Mouse (Mus musculus): Measurements from ENCODE around the gene Ubr4. TPM values are rescaled to one million over a fixed set of nuclear protein-coding genes. Genes with fewer than 3 reads are reported as not detected.

The Ubr4 gene
- 10 to 100 TPM; 40.6 to 63.7 TPM for polyA plus RNA-seq (2017; shearing (Covaris generic))

DNA sequence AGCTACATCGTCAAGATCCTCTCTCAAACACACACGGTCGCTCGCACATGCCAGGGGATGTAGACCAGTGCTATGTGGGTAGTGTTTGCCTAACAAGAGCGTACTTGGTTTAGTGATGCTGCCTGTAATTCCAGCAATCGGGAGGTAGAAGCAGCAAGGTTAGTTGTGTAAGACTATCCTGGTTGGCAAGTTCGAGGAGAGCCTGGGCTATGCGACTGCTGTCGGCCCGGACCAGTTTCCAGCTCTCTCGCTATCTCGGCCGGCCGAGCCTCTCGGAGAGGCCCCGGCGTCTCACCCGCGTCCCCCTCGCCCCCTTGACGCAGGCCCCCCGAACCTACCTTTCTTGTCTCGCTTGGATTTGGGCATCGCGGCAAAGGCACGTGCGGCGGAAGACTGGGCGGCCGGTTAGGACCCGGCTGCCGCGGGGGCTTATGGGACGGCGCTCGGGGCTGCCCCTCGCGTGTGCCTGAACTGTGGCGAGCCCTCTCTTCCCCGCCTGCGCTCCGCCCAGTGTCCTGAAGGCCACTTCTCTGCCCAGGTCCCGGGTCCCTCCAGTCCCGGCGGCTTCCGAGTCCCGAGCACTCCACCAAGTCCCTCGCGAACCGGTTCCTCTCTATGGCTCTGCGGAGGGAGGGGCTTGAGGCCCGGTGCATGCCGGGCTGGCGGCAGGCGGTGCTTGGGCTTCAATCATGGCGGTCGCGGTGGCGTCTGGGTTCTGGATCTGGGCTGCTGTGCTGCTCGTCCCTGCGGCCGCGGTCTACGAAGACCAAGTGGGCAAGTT lies at the start of gene Ubr4, which contains the start of the genes Mrto4 and Emc1:
Gene Ubr4, plus strand, starts transcription at position 679 of the 781 bp plus-strand sequence.
Gene Mrto4, minus strand, starts transcription at position 646 of the 781 bp plus-strand sequence.
Gene Emc1, plus strand, starts transcription at position 657 of the 781 bp plus-strand sequence.
- peak; percentile 97 for ATAC-seq

DNA sequence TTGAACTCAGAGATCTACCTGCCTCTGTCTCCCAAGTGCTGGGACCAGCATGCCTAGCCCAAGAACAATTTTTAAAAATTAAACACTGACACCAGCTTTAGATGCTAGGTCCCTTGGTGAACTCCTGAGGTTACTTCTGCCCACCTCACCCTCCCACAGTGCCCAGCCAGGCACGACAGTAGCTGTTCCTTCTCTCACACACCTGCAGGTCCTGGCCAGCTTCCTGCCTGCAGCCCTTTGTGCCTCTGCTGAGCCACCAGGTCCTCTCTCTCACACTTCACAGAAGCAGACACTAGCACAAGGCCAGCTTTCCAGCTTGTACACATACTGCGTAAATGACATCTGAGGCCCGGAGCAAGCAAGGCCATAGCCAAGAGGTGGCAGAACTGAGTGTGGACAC lies 46.9 kb upstream of the Ubr4 start:
- ATAC-seq: no peak

DNA sequence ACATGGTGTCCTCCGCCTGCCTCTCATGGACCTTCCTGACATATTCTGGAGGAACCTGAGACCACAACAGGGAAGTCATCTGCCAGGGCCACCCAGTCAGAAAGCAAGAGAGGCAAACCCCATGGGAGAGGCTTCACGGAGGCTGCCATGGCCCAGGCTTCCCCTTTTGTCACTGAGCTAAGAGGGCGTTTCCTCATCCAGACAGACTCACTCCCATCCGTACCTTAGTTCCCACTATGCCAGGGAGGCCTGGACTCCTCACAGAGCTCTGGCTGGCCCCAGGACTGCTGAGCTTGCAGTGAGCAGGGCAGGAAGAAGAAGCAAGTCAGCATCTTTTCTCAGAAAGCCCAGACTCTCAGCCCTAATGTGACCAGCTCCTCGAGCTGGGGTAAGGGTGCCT lies 44.5 kb upstream of the Ubr4 start:
- no peak for ATAC-seq

DNA sequence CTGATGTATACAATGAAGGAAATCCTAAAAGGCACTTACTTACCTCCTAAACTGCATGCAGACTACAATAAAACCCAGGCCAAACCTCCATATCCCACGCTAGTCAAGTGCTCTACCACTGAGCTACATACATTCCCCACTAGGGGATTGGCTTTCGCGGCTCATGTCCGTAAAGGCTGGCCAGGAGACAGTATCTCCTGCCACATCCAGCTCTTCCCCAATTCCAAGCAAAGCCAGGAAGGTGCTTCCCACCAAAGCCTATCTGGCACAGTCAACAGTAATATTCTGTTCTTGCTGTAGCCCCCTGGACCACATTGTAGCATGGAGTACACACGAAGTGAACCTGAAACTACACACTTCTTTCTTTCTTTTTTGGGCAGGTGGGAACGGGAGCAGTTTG lies 42.8 kb upstream of the Ubr4 start:
- ATAC-seq: no peak

DNA sequence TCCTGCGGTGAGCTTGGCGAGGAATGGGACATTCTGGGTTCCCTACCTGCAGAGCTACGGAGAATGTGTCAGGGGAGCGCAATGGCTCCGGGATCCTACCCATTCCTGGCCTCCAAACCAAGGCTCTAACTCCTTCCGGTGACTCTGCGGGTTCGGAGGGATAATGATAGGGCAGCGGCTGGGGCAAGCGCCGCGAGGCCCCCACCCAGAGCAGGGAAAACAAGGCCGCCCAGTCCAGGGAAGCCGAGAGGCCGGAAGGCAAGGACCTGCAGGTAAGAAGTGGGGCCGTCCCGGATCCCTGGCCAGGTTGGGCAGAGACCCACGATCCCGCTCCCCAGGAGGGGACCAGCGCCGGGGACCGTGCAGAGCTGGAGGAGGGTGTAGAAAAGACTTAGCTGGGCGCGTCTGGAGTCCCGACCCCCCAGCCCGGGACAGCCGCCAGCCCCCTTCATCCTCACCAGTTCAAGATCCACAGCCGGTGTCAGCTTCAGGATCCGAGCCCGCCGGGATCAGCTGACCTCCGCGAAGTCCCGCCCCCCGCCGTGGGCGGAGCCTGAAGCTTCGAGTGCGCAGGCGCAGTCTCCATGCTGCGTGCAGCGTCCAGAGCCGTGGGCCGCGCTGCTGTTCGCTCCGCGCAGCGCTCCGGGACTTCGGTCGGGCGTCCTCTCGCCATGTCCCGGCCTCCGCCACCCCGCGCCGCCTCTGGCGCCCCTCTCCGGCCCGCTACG lies 42.1 kb upstream of the Ubr4 start, which contains the start of the genes Pqlc2 and Akr7a5:
Gene Pqlc2, minus strand, starts transcription at position 538 of the 728 bp plus-strand sequence.
Gene Akr7a5, plus strand, starts transcription at position 574 of the 728 bp plus-strand sequence.
- ATAC-seq: peak; percentile 87

DNA sequence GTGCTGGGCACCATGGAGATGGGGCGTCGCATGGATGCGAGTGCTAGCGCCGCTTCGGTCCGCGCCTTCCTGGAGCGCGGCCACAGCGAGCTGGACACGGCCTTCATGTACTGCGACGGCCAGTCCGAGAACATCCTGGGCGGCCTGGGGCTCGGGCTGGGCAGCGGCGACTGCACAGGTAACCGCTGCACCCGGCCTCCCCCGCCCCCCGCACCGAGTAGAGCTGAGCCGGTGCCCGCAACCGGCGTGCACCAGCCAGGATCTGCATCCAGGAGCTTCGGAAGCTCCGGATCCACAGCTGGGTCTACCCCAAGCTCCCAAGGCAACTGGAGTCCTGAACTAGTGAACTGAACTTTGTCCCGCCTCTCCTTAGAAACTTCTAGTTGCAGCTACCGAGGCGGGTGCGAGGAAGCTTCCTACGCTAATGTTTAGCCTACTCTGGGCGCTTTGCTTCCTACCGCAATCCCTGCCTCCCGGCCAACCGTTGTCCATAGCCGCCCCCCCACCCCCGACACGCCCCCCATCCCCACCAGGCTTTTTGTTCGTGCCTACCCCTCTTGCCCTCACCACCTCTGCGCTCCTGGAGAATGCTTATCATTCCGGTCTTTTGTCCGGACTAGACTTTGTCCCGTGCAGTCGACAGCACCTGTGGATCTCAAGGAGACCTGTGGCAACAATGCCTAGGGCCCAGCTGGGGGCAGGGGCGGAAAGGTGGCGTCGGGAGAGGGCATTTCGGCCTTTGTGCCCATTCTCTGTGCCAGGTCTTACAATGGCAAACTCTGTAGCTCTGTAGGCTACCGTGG lies 41.3 kb upstream of the Ubr4 start:
- ATAC-seq: peak; percentile 48

DNA sequence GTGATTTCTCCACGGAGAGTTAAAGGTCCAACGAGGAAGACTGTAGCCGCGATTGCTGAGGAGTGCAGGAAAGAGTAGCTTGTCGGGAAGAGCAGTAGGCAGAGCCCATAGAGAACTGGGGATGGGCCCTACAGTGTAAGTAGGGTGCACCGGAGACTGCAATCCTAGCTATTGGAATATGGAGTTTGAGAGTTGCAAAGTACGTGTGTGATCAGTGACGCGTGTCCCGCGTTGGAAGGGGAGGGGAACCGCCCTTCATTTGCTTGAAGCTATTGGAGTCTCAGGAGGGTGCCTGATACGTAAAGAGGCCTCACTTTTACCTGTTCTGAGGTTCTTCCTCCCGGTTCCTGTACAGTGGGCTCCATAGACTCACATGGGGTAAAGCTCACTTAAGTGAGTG lies 40.7 kb upstream of the Ubr4 start:
- no peak for ATAC-seq

DNA sequence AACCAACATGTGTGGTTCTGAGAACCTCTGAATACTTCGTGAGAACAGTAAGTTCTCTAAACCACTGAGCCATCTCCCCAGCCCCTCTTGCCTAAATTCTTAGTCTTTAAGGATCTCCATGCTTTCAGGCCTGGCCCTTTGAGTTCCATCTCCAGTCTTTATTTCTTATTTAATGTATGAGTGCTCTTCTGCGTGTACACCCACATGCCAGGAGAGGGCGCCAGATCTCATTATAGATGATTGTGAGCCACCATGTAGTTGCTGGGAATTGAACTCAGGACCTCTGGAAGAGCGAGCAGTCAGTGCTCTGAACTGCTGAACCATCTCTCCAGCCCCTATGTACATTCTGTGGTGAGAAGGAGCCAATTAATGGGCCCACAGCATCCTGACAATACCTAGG lies 39.8 kb upstream of the Ubr4 start:
- no peak for ATAC-seq

DNA sequence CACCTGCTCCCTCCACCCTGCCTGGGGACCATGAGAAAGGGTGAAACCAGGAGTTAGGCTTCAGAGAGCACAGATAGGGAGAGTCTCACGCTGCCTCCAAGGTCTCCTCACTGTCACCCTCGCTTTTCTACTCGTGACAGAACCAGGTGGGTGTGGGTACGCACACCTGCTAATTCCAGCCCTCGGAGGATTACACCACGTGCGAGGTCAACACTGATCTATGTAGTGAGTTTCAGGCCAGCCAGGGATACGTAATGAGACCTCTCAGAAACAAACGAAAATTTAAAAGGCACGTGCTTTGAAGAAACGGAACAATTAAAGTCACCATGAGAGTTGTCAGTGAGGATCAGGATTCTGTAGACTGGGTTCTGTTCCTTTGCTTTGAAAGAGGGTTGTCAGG lies 34.0 kb upstream of the Ubr4 start:
- ATAC-seq: no peak

DNA sequence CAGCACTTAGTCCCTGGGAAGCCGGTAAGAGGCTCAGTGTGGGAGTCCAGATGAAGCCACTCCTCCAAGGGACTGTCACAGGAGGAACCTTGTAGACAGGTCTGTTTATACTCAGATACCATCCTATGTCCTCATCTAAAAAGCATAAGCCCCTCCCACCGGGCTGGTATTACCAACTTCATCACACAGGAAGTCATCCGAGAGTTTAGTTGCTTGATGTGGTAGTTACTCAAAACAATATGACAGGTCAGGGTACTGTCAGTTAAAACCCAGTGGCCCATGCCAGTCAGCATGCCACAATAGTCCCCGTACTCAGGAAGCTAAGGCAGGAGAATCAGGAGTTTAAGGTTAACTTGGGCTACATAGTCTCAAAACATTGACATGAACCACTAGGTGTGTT lies 32.7 kb upstream of the Ubr4 start:
- peak; percentile 81 for ATAC-seq

DNA sequence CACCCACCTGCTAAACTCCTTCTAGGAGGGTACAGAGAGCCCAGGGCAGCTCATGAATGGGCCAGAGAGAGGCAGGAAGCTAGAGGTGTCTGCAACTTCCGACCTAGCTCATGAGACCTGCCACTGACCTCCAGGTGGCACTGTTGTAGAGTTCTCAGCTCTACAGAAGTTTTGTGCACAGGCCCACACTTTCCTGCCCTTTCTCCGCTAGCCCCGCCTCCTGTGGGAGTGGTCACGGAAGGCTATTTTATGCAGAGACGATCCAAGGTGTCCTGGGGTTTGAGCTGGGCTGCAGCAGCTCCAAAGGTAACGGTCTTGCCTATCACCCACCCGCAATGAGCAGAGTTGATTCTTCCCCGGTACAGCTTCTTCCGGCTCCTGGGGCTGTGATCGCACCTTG lies 21.8 kb upstream of the Ubr4 start:
- peak; percentile 99 for ATAC-seq

DNA sequence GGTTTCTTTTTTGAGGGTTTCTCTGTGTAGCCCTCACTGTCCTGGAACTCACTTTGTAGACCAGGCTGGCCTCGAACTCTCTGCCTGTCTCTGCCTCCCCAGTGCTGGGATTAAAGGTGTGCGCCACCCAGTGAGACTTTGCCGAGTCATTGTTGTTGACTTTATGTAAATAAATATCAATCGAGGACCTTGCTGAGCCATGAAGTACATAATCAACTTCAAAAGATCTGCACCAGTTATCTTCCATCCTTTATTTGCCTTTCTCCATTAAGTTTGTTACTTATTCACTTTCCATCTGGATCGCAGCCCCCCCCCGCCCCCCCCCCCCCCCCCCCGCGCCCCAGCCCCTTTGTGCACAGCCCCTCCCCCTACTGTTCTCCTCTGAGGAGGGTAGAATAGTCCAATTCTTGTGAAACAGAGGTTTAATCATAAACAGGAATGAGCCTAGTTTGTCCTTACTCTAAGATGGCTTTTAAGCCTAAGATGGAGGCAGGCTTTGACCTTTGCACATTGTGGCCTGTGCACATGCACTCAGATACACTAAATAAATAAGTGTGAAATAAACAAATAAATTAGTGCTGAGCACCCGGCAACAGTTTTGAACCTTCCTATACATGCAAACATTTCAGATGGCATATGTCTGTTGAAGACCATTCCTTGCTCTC lies 17.6 kb upstream of the Ubr4 start:
- no peak for ATAC-seq

DNA sequence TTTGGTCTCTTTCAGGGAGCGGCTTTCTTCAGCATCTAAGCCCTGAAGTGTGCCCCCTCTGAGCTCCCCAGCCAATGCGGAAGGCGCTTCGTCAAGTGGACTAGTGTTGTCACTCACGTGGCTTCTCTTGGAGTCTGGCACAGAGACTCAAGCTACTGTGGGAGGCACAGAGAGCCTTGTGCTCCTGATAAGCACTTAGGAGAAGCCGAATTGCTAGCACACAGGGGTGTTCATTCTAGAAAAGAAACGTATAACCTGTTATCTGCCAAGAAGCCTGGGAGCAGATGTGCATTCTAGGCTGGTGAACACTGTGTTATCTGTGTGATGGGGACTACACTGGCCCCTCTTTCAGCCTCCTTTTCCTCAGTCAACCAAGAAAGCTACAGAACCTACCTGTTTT lies 16.9 kb upstream of the Ubr4 start:
- no peak for ATAC-seq

DNA sequence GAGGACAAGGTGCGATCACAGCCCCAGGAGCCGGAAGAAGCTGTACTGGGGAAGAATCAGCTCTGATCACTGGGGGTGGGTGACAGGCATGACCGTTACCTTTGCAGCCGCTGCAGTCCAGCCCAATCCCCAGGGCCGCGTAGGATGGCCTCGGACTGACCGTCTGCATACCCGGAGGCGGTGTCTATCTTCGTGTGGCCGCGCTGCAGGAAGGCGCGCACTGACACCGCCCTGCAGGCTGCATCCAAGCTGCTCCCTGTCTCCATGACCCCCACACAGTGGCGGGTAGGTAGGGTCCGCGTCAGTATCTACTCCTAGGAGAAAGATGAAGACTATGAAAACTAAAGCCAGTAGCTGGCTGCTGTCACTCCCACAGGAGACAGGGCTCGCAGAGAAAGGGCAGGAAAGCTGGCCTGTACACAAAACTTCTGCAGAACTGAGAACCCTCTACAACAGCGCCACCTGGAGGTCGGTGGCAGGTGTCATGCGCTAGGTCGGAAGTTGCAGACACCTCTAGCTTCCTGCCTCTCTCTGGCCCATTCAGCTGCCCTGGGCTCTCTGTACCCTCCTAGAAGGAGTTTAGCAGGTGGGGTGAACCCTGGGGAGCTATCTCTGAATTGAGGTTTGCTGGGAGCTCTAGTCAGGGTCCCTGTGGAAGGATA lies 15.5 kb upstream of the Ubr4 start:
- peak; percentile 93 for ATAC-seq

DNA sequence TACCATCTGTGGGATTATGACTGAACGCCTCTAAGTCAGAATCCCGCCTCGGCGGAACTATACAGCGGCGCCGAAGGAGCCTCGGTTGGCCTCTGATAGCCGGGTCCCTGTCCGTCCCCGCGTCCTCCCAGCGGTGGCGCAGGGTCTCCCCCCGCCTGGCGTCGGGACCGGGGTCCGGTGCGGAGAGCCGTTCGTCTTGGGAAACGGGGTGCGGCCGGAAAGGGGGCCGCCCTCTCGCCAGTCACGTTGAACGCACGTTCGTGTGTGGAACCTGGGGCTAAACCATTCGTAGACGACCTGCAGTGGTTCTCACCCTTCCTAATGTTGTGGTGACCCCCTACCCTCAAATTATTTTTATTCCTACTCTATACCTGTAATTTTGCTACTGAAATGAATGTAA lies 14.3 kb upstream of the Ubr4 start:
- ATAC-seq: no peak

DNA sequence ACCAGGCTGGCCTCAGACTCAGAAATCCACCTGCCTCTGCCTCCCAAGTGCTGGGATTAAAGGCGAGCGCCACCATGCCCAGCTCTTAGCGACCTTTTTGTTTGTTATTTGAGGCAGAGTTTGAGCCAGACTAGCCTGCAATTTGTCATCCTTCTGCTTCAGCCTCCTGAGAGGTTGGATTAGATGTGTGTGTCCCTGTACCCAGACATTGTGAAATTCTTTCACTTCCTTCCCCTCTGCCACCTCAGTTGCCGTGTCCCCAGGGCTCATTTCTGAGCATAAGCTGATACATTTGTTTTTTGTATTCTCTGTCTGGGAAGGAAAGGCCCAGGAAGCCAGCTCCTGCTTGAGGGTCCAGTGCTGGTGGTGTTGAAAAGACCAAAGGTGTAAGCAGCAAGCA lies 11.6 kb upstream of the Ubr4 start:
- no peak for ATAC-seq

DNA sequence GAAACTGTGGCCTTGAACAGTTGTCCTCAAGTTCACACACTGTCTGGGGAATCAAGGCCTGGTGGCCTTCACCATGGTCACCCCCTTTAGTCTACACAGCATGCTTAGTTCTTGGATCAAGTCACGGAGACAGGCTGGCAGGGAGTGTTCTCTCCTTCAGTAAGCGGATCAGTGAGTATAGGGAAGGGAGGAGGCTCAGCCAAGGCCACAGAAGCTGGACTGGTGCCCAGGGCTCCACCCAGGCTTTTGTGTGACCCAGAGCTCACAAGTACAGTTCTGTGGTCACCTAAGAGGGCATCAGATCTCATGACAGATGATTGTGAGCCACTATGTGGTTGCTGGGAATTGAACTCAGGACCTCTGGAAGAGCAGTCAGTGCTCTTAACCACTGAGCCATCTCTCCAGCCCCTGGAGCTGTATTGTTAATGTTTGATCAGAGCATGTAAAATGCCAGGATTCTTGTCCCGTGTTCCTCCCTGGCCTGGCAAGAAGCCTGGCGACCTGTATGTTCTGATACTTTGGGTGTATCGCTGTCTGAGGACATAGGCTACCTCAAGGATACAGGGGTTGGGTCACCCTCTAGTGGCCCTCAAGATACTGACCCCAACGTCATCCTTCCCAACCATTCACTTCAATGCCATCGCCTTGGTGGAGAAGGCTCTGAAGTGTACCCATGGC lies 10.7 kb upstream of the Ubr4 start:
- no peak for ATAC-seq

DNA sequence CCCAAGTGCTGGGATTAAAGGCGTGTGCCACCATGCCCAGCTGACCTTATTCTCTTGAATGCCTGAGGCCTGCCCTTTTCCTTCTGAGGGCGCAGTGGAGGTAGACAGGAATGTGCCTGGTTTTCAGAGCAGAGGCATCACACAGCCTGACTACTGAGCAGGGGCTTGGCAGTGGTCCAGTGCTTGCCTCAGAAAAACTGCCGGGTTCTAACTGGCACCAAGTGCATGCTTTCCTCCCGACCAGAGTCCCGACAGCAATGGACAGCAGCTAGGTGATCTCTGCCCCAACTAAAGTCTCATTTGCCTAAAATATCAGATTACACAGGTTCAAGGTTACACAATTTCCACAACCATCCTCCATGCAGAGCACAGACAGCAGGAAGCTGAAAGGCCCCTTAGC lies 8.7 kb upstream of the Ubr4 start:
- ATAC-seq: no peak

DNA sequence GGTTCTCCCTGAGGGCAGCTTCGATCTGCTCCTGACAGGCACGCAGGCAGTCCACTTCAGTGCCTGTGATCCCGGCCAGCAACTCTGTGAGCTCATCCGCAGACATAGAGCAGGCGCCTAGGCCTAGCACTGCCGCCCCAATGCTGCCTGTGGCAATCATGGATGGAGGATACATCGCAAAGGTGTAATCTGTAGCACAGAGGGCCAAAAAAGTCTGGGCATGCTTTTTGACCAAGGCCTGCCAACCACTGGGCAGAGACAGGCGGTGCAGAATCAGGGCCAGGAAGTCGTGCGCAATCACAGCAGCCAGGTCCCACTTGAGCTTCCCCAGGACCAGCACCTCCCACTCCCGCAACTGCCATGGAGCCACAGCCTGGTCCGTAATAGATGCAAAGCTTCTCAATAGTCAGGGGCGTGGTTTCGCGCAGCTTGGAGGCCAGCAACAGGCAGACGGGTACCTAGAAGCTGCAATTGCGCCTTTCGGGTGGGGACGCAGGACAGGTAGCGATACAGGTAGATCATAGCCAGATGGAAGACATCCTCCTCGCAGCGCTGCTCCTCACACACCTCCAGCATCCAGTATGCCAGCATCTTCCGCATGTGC lies 6.9 kb upstream of the Ubr4 start:
- ATAC-seq: no peak

DNA sequence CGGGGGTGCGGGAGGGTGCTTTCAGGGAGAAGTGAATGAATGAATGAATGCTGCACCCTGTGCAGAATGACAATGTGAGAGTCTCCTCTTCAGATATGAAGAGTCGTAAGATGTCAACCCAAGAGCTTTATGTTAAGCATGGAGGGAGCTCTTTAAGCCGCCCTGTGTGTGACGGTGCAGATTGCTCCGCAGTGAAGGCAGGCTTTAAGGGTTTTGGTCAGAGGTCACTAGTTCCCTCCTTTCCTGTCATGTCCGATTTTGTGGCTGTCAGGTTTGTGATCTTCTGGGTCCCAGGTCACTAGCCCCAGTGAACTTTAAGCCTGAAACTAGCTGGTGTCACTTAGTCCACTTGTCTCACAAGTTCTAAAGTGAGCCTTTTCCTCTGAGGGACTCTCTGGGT lies 423 bp downstream of the Ubr4 start:
- ATAC-seq: no peak

DNA sequence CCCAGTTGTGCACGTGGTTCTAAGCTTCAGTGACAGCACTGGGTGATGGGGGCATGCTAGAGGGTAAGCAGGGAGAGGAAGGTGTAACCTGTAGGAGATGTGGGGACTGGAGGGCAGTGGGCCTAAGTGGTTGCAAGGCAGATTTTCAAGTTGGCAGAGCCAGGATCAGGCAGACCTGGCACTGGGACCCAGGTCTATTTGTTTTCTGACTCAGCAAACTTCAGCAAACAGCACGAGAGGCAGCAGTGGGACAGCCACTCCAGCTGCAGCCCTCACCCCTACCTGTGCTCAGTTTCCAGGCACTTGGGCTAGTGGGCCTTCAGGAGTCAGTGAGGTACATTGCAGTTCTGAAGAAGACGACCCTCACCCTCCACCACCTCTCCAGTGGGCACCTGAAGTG lies 4.8 kb downstream of the Ubr4 start:
- ATAC-seq: no peak
